Mouse (Mus musculus): Measurements from ENCODE around the gene Pkd2l1.
"Not testable (repeated sequence)": the region's sequence is repeated elsewhere in the genome, so short reads cannot be mapped to it uniquely, and the experiment has no call there.

Gene Pkd2l1

DNA sequence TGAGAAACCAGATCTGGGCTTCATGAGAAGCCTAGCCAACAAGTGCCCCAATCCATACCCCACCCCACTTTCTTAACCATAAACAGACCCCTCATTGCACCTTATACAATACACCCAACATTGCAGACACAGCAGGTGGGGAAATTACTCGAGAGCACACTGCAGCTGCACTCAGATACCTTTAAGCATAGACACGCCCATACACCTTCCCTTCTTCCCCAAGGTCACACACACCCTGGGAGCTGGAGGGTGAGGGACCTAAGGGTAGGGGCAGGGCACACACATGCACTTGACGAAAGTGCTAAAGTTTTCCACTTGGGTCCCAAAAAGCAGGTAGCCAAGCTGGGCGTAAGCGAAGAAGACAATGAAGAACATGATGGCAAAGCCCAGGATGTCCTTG is 38.5 kb downstream of the Pkd2l1 start:
- DNase-seq = no peak

- no peak for DNase-seq
Observed at GRCm38 (mm10) chr19:44148991-44149390, 43.3 kb downstream of the Pkd2l1 start.

DNA sequence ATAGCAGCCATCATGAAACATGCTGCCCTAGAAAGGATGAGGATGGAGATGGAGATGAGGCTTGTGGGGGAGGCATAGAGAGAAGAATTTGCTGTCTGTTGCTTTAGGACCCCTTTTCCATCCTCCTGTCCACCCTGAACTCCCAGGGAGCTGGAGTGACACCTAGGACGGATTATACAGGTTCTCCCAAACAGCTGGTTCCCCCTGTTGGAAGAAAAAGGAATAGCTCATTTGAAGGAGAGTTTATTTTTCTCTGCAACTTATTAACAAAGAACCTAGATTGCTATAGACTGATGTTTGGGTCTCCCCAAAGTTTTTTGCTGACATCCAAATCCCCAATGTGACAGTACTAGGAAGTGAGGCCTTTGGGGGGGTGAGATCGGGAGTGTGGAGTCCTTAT is 43.9 kb downstream of the Pkd2l1 start:
- DNase-seq = no peak

DNA sequence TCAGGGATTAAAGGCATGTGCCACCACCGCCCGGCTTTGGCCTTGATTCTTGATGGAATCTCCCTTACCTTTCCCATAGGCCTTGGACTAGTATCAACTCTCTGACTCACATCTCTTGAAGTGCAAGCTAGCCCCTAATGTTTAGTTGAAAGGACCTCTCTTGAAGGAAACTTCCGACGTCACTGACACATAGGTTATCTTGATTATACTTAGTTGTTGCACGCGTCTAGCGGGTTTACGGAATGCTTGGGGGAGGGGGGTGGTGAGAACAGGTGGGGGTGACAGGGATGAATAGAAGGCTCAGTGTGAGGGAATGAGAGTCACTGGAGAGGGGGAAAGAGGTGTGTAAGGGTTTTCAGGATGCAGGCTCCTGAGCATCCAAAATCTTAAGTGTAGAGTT is 45.3 kb downstream of the Pkd2l1 start:
- DNase-seq = no peak

DNA sequence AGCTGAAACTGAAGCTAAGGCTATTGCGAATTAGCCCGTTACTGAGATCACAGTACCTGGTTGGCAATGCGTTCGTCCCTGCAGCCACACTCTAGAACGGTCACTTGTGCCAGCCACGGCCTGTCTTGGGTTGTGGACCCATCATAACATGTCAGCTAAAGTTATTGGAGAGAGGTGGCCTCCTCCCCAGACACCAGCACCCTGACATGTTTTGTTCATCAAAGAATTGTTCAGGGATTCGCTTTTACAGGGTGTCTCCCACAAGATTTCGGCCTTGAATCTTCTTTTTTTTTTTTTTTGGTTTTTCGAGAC is 45.7 kb downstream of the Pkd2l1 start:
- DNase-seq = no peak

GRCm38 (mm10) chr19:44145702-44146567 is 46.3 kb downstream of the Pkd2l1 start, which contains the start of gene Bloc1s2:
Bloc1s2 (minus strand) TSS chr19:44146446.
- DNase-seq = peak; percentile 84 to 95

DNA sequence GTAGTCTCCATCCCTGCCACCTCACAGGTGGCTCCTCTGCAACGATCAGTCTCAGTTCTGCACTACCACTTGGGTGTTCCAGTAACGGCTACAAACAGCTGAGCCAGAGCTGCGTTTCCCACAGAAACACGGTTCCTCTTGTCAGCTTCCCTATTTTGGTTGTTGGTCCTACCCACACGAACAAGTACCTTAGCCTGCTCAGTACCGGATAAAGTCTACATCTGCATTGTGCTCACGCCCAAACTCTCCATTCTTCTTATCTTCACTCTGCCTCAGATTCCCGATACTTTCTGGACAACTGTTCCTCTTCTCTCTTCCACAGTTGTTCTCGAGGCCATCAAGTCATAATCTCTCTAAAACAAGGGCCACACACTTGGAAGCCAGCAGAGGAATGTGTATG is 47.9 kb downstream of the Pkd2l1 start:
- peak in 1 of 2 experiments; percentile 24 for DNase-seq

DNA sequence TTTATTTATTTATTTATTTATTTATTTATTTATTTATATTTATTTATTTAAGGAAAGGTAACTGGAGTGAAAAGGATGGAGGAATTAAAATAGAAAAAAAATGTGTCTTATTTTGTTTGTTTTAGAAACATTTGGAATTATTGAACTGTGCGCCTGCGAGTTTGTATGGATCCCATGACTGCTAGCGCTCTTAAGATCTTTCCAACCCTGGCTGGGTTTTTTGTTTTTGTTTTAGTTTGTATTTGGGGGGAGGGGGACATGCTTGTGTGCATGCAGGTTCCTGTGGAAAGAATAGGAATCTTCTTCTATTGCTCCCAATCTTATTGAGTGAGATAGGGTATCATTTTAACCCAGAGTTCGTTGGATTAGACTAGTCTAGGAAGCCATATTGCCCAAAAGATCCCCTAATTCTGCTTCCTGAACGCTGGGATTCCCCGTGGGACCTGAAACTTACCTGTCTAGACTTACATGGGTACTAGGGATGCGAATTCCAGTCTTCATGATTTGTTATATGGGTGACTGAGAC is 56.2 kb downstream of the Pkd2l1 start:
- DNase-seq = no peak

GRCm38 (mm10) chr19:44135072-44135959 is 56.9 kb downstream of the Pkd2l1 start, which contains the start of gene Cwf19l1:
Cwf19l1 (minus strand) TSS chr19:44135876.
- peak; percentile 67 to 77 for DNase-seq

- DNase-seq = no peak
Observed at GRCm38 (mm10) chr19:44132917-44133316, 59.3 kb downstream of the Pkd2l1 start.

DNA sequence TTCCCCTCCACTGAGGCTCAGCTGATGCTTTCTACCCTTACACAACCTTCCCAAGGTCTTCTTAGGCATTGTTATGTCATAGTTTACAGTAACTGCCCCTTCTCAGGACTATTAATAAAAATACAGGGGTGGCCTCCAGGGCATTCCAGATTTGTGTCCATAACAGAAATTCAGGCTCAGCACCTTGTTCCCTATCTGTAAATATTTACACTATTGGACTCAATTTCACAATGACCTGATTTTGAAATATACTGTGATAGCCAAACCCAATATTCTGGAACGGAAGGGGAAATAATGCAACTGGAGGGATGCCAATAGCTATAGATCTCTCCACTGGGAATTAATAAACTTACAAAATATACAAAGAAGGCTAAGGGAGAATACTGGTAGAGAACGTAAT is 63.7 kb downstream of the Pkd2l1 start:
- no peak for DNase-seq

DNA sequence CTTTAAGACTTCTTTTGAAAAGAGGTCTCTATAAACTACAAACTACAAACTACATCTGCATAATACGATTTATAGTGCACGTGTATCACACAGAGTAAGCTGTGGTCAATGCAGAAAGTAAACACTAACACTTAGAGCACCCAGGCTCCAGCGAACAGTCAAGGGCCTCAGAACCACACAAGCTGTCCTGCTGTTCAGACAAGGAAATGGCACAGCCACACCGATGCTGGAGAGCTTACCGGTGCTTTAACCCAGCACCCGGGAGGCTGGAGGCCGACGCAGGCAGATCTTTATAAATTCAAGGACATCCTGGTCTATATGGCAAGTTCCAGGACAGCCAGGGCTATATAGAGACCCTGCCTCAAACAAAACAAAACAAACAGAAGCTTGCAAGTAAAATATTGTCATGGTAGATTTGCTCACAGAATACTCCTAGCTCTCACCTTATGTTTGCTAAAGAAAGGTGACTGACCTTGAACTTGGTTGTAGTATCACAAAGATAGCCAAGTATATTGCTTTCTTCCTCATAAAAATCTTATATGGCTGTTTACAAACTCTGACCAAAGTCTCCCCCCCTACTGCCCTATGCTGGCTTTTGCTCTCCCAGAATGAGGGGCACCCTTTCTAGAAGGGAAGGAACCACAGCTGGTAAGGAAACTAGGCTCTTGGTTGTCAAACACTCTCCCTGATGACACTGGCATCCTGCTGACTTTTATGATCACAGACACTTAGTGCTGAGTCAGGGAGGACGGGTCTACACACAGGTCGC is 64.3 kb downstream of the Pkd2l1 start:
- DNase-seq = no peak

- DNase-seq = no peak
Observed at GRCm38 (mm10) chr19:44121137-44121536, 71.1 kb downstream of the Pkd2l1 start.

DNA sequence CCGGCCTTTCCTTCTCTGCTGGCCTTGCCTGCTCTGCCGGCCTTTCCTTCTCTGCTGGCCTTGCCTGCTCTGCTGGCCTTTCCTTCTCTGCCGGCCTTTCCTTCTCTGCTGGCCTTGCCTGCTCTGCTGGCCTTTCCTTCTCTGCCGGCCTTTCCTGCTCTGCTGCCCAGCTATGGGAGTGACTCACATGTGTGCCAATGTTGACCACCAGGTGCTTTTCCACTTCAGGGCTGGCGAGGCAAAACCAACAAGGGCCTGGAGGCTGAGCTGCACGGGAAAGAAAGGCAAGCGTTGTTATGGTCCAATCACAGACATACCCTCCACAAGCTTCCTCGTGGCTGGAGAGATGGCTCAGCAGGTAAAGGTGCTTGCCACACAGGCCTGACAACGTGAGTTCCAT is 71.6 kb downstream of the Pkd2l1 start:
- not testable (repeated sequence) for DNase-seq

GRCm38 (mm10) chr19:44117793-44118192 is 74.4 kb downstream of the Pkd2l1 start:
- peak in 1 of 2 experiments; percentile 13 for DNase-seq

- DNase-seq = no peak
Observed at GRCm38 (mm10) chr19:44111706-44112105, 80.5 kb downstream of the Pkd2l1 start.

DNA sequence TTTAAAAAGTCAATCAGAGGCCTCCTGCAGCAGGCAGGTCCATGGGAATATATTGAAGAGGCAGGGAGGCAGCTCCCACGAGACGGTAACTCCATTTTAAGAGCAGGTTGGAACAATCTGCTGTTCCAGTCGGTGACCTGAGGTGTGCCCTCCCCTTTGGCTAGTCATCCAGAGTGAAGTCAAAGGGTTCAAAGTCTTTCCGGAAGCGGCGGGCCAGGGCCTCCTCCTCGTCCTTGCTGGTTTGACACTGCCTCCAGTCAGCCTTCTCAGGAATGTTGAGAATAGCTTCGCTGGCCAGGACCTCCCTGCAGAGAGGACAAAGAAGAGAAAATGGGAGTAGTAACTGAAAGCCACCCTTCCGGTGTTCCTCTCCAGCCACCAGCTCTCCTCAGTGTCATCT is 81.9 kb downstream of the Pkd2l1 start:
- no peak for DNase-seq

DNA sequence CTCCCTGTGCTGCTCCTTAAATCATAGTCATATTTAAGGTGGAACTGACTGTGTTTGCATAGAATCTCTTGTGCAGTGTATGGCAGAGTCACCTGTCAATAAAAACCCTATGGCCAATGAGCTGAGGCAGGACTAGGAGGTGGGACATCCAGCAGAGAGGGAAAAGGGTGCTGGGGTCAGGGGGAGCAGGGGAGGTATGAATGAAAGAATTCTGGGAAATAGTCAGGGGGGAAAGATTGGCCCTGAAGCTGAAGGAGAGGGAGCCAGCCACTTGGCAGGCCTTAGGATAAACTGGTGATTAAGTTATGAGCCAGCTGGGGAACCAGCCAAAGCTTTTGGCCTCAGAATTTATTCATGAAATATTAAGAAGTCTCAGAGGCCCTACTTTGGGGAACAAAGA is 83.2 kb downstream of the Pkd2l1 start:
- DNase-seq = no peak

GRCm38 (mm10) chr19:44107661-44108521 is 84.4 kb downstream of the Pkd2l1 start:
- no peak for DNase-seq

DNA sequence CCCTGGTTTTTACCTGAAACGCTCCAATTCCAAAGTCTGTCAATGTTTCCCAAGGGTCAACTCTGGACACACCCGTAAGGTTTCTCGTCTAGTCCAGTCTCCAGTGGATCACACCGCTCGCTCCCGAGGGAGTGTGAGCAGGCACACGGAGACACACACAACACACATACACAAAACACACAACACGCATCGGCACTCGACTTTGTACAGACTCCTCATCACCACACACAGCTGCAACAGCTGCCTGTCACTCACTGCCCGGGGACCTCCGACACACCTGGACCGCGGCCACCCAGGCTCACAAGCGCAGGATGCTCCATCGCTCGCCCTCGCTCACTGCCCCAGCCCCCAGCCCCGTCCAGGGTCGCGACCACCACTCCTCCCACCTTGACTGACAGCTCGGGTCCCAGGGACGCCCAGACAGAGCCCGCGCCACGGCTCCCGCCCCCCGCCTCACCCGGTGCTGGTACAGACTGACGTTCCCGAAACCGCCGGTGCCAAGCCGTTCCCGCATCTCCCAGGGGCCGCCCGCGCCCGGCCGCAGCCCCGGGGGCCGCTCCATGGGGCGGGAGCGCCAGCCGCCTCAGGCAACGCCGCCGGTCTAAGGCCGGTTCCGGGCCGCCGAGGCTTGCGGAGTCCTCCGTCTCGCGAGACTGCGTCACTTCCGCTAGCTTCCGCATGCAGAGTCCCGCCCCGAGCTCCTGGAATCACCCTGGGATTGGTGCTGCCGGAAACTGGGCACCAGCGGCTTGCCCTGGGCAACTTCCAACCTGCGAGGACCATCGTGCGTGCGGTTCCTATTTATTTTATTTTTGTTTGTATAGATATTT is 85.2 kb downstream of the Pkd2l1 start, which contains the start of gene Chuk:
Chuk (minus strand) TSS at position 650 of the 830 bp plus-strand sequence.
- peak; percentile 84 to 91 for DNase-seq

GRCm38 (mm10) chr19:44104393-44104792 is 87.8 kb downstream of the Pkd2l1 start:
- no peak for DNase-seq
